Mouse (Mus musculus): ENCODE measurements around the gene Tgfb2. TPM values are rescaled to one million over a fixed set of nuclear protein-coding genes. Genes with fewer than 3 reads are reported as not detected.

Tgfb2 gene
- polyA plus RNA-seq, 1 experiment from 2014 or later, result 10.6 TPM

- no peak overlapping the region for H3K4me3 ChIP-seq
- 90% methylated on average over 17 of the region's 17 CpGs for WGBS
- DNase-seq (ENCODE audit: extremely low spot score, low spot score), result no peak
- no peak overlapping the region for H3K27ac ChIP-seq
- no peaks in the 10 kb centered on the region for H3K4me1 ChIP-seq
- H3K36me3 ChIP-seq (replicated peaks), result peaks cover 54% of the 10 kb centered on the region
- H3K9me3 ChIP-seq, result no peaks in the 10 kb centered on the region
- H3K27me3 ChIP-seq (ENCODE audit: poor library complexity, severe bottlenecking), result no peaks in the 10 kb centered on the region
Measured at GRCm38 (mm10) chr1:186714980-186715896, 9.4 kb upstream of the Tgfb2 start.

- Histone ChIP-seq H3K27ac (no peak overlapping the region), H3K36me3 (replicated peaks) (peaks cover 43% of the 10 kb centered on the region), H3K4me3 (no peak overlapping the region), H3K4me1 (no peaks in the 10 kb centered on the region), H3K27me3 (ENCODE audit: poor library complexity, severe bottlenecking) (no peaks in the 10 kb centered on the region), H3K9me3 (no peaks in the 10 kb centered on the region)
- 90% methylated on average over 4 of the region's 4 CpGs for WGBS
- no peak for DNase-seq (ENCODE audit: extremely low spot score, low spot score)
Measured at GRCm38 (mm10) chr1:186714215-186714614, 8.4 kb upstream of the Tgfb2 start.

DNA sequence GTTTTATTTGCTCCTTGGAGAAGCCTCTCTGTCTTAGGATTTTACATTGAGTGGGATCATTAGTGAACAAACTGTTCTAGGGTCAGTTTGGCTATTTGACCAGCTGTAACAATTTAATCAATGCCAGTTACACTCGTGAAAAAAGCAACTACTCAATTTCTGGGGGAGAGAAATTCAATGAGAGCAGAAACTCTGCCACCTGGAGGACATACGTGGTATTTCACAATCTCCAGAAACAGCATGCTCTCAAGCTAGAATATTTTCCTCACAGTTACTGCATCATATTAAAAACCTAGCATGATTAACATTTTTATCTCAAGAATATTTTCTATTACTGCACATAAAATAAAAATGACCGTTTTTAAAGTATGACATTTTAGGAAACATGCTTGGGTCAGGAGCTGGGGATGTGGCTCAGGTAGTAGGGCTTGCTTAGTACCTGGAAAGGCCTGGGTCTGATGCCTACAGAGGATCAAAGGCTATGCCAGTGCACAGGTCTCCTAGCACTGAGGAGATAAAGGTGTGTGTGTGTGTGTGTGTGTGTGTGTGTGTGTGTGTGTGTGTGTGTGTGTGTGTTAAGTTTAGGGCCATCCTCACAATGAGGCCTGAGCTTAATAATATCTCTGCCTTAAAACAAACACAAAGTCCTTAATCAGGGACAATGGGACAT lies 7.1 kb upstream of the Tgfb2 start:
- Histone ChIP-seq H3K27me3 (ENCODE audit: poor library complexity, severe bottlenecking) (no peaks in the 10 kb centered on the region), H3K4me3 (no peak overlapping the region), H3K9me3 (no peaks in the 10 kb centered on the region), H3K36me3 (replicated peaks) (peaks cover 31% of the 10 kb centered on the region), H3K4me1 (no peaks in the 10 kb centered on the region), H3K27ac (no peak overlapping the region)
- no peak for DNase-seq (ENCODE audit: extremely low spot score, low spot score)
- WGBS, result 4% methylated on average over 3 of the region's 3 CpGs

- Histone ChIP-seq H3K9me3 (no peaks in the 10 kb centered on the region), H3K4me1 (peaks cover 40% of the 10 kb centered on the region), H3K4me3 (peak overlapping the region; percentile 70)
Measured at GRCm38 (mm10) chr1:186705203-186705914, 430 bp downstream of the Tgfb2 start.

DNA sequence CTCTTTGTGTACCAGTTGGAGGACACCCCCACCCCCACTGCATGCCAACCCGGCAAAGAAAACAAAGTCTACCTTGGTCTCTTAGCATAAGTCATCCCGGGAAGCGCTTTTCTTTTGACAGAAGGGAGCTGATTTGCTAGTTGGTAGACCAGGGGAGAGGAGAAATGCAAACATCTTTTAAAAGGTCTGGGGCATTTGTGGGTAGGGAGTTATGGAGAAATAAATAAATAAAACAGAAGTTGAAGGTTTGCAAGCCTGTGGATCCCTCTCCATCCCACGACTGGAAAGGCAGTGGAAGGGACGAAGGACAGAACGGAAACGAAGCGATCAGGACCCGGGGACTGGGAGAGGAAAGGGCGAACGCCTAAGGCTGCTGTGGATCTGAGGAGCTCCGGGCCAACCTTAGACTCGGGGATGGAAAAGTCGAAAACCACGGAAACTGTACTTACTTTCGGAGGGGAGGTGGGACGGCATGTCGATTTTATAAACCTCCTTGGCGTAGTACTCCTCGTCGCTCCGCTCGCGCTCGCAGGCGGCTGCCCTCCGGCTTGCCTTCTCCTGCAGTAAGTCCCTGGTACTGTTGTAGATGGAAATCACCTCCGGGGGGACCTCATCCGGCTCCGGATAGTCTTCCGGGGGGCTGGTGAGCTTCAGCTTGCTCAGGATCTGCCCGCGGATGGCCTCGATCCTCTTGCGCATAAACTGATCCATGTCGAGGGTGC lies 1.6 kb downstream of the Tgfb2 start:
- peak overlapping the region; percentile 87 for H3K27ac ChIP-seq
- no peaks in the 10 kb centered on the region for H3K36me3 ChIP-seq (replicated peaks)
- peaks cover 48% of the 10 kb centered on the region for H3K27me3 ChIP-seq (ENCODE audit: poor library complexity, severe bottlenecking)
- H3K4me1 ChIP-seq, result peaks cover 40% of the 10 kb centered on the region
- no peaks in the 10 kb centered on the region for H3K9me3 ChIP-seq
- peak; percentile 70 for DNase-seq (ENCODE audit: extremely low spot score, low spot score)
- peak overlapping the region; percentile 70 for H3K4me3 ChIP-seq
- under 1% methylated on average over 36 of the region's 36 CpGs for whole genome bisulfite sequencing

More at GRCm38 (mm10) chr1:186705203-186705914, 430 bp downstream of the Tgfb2 start:
- Histone ChIP-seq H3K27ac (peak overlapping the region; percentile 87), H3K36me3 (replicated peaks) (no peaks in the 10 kb centered on the region), H3K27me3 (ENCODE audit: poor library complexity, severe bottlenecking) (peaks cover 48% of the 10 kb centered on the region)
- peak; percentile 69 for DNase-seq (ENCODE audit: extremely low spot score, low spot score)
- WGBS, result 0% methylated on average over 65 of the region's 65 CpGs

- peaks cover 48% of the 10 kb centered on the region for H3K27me3 ChIP-seq (ENCODE audit: poor library complexity, severe bottlenecking)
- H3K36me3 ChIP-seq (replicated peaks), result no peaks in the 10 kb centered on the region
- under 1% methylated on average over 15 of the region's 15 CpGs for WGBS
- peak overlapping the region; percentile 87 for H3K27ac ChIP-seq
- DNase-seq (ENCODE audit: extremely low spot score, low spot score), result peak; percentile 28
- H3K4me1 ChIP-seq, result peaks cover 40% of the 10 kb centered on the region
- H3K4me3 ChIP-seq, result peak overlapping the region; percentile 70
- no peaks in the 10 kb centered on the region for H3K9me3 ChIP-seq
Measured at GRCm38 (mm10) chr1:186703256-186703979, 2.4 kb downstream of the Tgfb2 start.

DNA sequence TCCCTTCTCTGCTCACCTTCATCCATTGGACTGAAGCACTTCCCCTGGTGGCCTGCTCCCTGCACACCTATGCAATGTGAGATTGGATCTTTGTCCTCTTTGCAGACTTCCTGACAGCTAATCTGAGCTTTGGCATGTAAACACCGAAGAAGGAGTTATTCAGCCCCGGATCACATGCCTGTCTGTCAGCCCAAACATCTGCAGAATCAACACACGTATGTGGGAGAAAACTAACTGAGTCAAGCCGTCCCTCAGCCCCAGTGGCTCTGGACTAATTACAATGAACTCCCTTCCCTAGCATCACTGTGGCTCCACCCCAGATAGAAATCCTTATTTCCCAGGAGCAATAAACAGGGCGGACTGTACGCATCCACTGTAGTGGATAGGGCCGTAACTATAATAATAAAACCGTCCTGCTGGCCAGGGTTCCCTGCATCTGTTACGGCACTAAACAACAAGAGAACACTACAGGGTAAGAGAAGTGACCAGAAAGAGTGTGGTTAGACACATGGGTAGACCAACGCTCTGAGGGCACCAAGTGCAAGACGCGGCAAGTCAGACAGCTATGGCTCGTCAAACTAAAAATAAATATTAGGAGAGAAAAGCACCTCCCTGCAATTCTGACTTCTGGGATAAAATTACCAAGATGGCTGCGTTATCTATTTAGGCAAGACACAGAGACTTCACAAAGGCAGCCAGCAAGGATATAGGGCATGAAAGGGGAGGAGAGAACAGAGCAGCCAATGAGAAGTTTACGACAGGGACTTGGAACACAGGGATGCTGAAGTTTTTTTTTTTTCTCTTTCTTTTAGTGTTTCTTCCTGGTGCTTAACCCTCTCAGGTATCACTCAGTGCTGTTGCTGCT lies 3.2 kb downstream of the Tgfb2 start:
- Histone ChIP-seq H3K4me3 (peak overlapping the region; percentile 70), H3K4me1 (peaks cover 40% of the 10 kb centered on the region), H3K9me3 (no peaks in the 10 kb centered on the region), H3K27me3 (ENCODE audit: poor library complexity, severe bottlenecking) (peaks cover 46% of the 10 kb centered on the region), H3K36me3 (replicated peaks) (no peaks in the 10 kb centered on the region), H3K27ac (no peak overlapping the region)
- DNase-seq (ENCODE audit: extremely low spot score, low spot score), result no peak
- 29% methylated on average over 15 of the region's 15 CpGs for WGBS

DNA sequence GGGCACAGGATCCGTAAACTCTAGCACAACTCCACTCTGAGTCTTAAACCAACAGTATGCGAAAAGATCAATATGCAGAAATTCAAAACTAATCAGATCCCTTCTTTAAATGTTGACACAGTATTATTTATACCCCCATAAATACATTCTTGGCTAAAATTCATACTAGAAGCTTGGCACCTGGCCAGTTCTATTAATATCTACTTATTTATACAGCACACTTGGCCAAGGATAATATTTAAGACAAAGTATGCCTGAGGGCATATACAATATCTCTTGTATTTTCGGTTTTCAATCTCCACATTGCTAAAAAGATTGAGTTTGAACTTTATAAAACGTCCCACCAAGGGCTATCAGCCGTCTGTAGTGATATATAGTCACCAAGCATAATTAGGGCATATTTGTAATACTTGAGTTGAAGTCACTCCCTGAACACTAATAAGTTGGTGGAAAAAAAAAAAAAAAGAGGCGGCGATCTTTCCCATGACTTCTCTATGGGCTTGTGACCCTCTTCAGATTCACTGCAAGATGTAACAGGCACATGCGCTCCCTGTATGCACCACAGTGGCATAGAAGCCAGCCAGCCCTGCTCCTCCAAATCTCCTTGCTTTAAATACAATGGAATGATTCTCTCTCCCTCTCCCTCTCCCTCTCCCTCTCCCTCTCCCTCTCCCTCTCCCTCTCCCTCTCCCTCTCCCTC lies 4.4 kb downstream of the Tgfb2 start:
- peaks cover 37% of the 10 kb centered on the region for H3K4me1 ChIP-seq
- WGBS, result 76% methylated on average over 8 of the region's 8 CpGs
- no peaks in the 10 kb centered on the region for H3K9me3 ChIP-seq
- H3K27ac ChIP-seq, result no peak overlapping the region
- H3K27me3 ChIP-seq (ENCODE audit: poor library complexity, severe bottlenecking), result peaks cover 34% of the 10 kb centered on the region
- no peaks in the 10 kb centered on the region for H3K36me3 ChIP-seq (replicated peaks)
- DNase-seq (ENCODE audit: extremely low spot score, low spot score), result no peak
- H3K4me3 ChIP-seq, result no peak overlapping the region

DNA sequence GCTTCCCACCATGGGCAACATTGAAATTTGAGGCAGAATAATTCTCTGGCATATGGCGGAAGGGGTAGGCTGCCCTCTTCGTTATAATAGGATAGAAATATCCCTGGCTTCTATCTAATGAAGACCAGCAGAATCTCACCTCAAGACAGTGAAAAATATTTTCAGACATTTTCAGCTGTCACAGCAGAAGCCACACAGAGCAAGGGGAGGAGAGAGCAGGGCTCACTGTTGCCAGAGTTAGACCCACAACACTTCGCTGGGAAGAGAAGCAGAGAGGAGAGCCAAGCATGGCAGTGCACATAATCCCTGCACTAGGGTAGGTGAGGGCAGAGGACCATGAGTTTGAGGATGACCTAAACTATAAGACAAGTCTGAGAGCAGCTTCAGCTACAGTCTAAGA lies 5.3 kb downstream of the Tgfb2 start:
- 83% methylated on average over 3 of the region's 3 CpGs for WGBS

DNA sequence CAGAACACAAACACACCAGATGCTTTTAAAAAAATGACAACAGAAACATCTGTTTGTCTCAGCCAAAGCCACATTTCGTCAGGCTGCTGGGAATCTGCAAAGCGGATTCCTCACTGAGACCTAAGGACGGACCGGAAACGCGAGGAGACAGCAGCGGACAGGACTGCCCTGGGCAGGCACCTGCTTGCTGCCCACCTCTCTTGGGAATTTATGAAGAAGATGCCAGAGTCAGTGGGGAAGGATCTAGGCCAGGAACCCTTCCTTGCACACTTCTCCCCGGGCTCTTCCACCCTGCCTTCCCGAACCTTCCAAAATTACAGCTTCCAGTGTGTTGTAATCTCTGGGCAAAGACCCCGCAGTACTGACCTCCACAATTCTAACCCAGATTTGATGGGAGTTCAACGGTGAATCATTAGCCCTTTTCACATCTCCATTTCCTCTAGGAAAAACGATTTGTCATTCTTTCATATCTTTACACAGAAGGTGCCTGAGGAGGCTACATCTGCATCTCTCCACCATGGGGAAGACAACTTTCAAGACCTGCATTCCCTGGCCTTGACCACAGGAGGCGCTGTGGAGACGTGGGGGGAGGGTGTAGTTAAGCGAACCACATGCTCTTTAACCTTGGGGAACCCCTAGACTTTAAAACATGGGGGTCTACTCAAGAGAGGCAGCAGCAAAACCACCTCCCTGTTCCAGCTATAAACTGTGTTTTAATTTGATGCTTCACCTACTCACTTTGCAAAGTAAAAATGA lies 7.0 kb downstream of the Tgfb2 start:
- no peaks in the 10 kb centered on the region for H3K9me3 ChIP-seq

More for the DNA sequence above, 5.3 kb downstream of the Tgfb2 start:
- H3K27ac ChIP-seq, result no peak overlapping the region
- H3K9me3 ChIP-seq, result no peaks in the 10 kb centered on the region
- peaks cover 29% of the 10 kb centered on the region for H3K4me1 ChIP-seq
- DNase-seq (ENCODE audit: extremely low spot score, low spot score), result no peak
- H3K36me3 ChIP-seq (replicated peaks), result no peaks in the 10 kb centered on the region
- H3K27me3 ChIP-seq (ENCODE audit: poor library complexity, severe bottlenecking), result peaks cover 27% of the 10 kb centered on the region
- H3K4me3 ChIP-seq, result no peak overlapping the region

More for the DNA sequence above, 7.0 kb downstream of the Tgfb2 start:
- DNase-seq (ENCODE audit: extremely low spot score, low spot score), result no peak
- WGBS, result 81% methylated on average over 15 of the region's 15 CpGs
- Histone ChIP-seq H3K36me3 (replicated peaks) (no peaks in the 10 kb centered on the region), H3K4me1 (peaks cover 15% of the 10 kb centered on the region), H3K4me3 (no peak overlapping the region), H3K27me3 (ENCODE audit: poor library complexity, severe bottlenecking) (peaks cover 18% of the 10 kb centered on the region), H3K27ac (no peak overlapping the region)

All from forebrain, embryonic 10.5 days (tissue).